Mouse (Mus musculus) heart, postnatal 0 days (tissue): ENCODE data around the gene Igsf9b. TPM values are rescaled to one million over a fixed set of nuclear protein-coding genes. Genes with fewer than 3 reads are reported as not detected.

Experiments
- ATAC-seq: fragments of 200-750 bp; cut with Nextera tagmentation; 2 replicates; pipeline ENCODE4 v1.8.0; 2017; ENCODE audit warnings: low read depth, moderate number of reproducible peaks, moderate library complexity; ENCODE audit not compliant: insufficient read depth
- DNase-seq: peaks from one replicate; pipeline ENCODE4 v3.0.0-alpha.2; 2016; ENCODE audit warnings: low spot score
- H3K27ac ChIP-seq: fragments of 300-500 bp; sonication (generic); 2 replicates; pipeline ENCODE4 v1.5.1; 2014; ENCODE audit warnings: low read depth, mild to moderate bottlenecking
- H3K27me3 ChIP-seq: fragments of 300-500 bp; sonication (generic); 2 replicates; pipeline ENCODE4 v1.6.1; 2014; ENCODE audit warnings: low read length, mixed read lengths; ENCODE audit not compliant: control insufficient read depth, insufficient read depth
- H3K36me3 ChIP-seq: fragments of 300-500 bp; sonication (generic); replicated peaks from 2 replicates; pipeline ENCODE4 v1.6.1; 2014; ENCODE audit warnings: low read length, mixed read lengths; ENCODE audit not compliant: control insufficient read depth, insufficient read depth
- H3K4me1 ChIP-seq: fragments of 300-500 bp; sonication (generic); 2 replicates; pipeline ENCODE4 v1.6.1; 2014; ENCODE audit warnings: antibody characterized with exemption; ENCODE audit not compliant: control insufficient read depth, insufficient read depth
- H3K4me2 ChIP-seq: fragments of 300-500 bp; sonication (generic); 2 replicates; pipeline ENCODE4 v1.6.1; 2014; ENCODE audit warnings: low read depth, mild to moderate bottlenecking, low read length, moderate library complexity
- H3K4me3 ChIP-seq: fragments of 300-500 bp; sonication (generic); 2 replicates; pipeline ENCODE4 v1.5.1; 2014; ENCODE audit warnings: low read depth, low read length
- H3K9ac ChIP-seq: fragments of 300-500 bp; sonication (generic); replicated peaks from 2 replicates; pipeline ENCODE4 v1.6.1; 2014; ENCODE audit warnings: low read depth, low read length, mixed read lengths
- H3K9me3 ChIP-seq: fragments of 300-500 bp; sonication (generic); replicated peaks from 2 replicates; pipeline ENCODE4 v1.6.1; 2016; ENCODE audit warnings: low read length; ENCODE audit not compliant: control insufficient read depth
- CTCF ChIP-seq: IDR thresholded peaks from 2 replicates; pipeline ENCODE4 v1.5.1; 2016; ENCODE audit warnings: antibody characterized with exemption, control low read depth, low read depth
- EP300 ChIP-seq: IDR thresholded peaks from 2 replicates; pipeline ENCODE4 v1.6.1; 2016; ENCODE audit warnings: antibody characterized with exemption, low read depth
- WGBS: fragments of 180-500 bp; shearing (Covaris S2); extraction: QIAGEN DNeasy Blood & Tissue Kit; methylation state at CpG from one replicate; pipeline ENCODE4 v1.1.7; 2014; 5-methylcytosine and 5-hydroxymethylcytosine counted together
- polyA plus RNA-seq: library from polyadenylated mRNA; unstranded; fragments of >200 nt; fragmentation: Nextera tagmentation; extraction: Ambion mirVana; gene quantifications from 2 replicates; pipeline ENCODE4 v1.2.1, GENCODE M21; 2015
- total RNA-seq: library from RNA; depleted of rRNA; stranded (reverse); fragments of >200 nt; gene quantifications from 2 replicates; pipeline ENCODE4 v1.2.3, GENCODE M21; 2014; ENCODE audit warnings: low replicate concordance; rRNA removed

Gene Igsf9b
- total RNA-seq (6.0 and 9.0 TPM in 2 replicates), polyA plus RNA-seq (2.7 and 2.8 TPM in 2 replicates)

GRCm38 (mm10) chr9:27298411-27299285, at the start of gene Igsf9b:
Gene Igsf9b (plus strand): TSS chr9:27299204.
- peak; percentile 13 for TF ChIP-seq CTCF
- no peak for TF ChIP-seq EP300
- Histone ChIP-seq H3K27me3 (peaks cover 13% of the 10 kb centered on the region), H3K4me1 (0 out of 2 replicates have a peak, but pooled peaks cover 14% of the 10 kb centered on the region), H3K36me3 (no peaks in the 10 kb centered on the region), H3K27ac (no peak within 1 kb of the TSS; the same call in 1 of the 2 replicates), H3K4me3 (peak within 1 kb of the TSS; percentile 57), H3K9ac (peak within 1 kb of the TSS; percentile 16; the same call in 1 of the 2 replicates), H3K4me2 (peak within 1 kb of the TSS; percentile 76), H3K9me3 (no peaks in the 10 kb centered on the region)
- ATAC-seq (peak; percentile 99), DNase-seq (peak; percentile 90)
- WGBS, result under 1% methylated on average over 40 of the region's 40 CpGs

GRCm38 (mm10) chr9:27252034-27252714, 46.8 kb upstream of the Igsf9b start:
- Histone ChIP-seq H3K4me3 (no peak overlapping the region), H3K9ac (no peak overlapping the region), H3K4me2 (no peak overlapping the region), H3K4me1 (no peaks in the 10 kb centered on the region), H3K9me3 (no peaks in the 10 kb centered on the region), H3K36me3 (no peaks in the 10 kb centered on the region), H3K27me3 (no peaks in the 10 kb centered on the region), H3K27ac (no peak overlapping the region)
- ATAC-seq (no peak), DNase-seq (no peak)
- TF ChIP-seq EP300 (no peak), CTCF (no peak)
- 54% methylated on average over 7 of the region's 7 CpGs for WGBS

GRCm38 (mm10) chr9:27256454-27256853, 42.5 kb upstream of the Igsf9b start:
- no peak overlapping the region for H3K27ac ChIP-seq

GRCm38 (mm10) chr9:27260378-27260947, 38.5 kb upstream of the Igsf9b start:
- no peak for DNase-seq
- 71% methylated on average over 3 of the region's 3 CpGs for WGBS

More at GRCm38 (mm10) chr9:27256454-27256853, 42.5 kb upstream of the Igsf9b start:
- Histone ChIP-seq H3K4me3 (no peak overlapping the region), H3K27me3 (no peaks in the 10 kb centered on the region), H3K36me3 (no peaks in the 10 kb centered on the region), H3K9ac (no peak overlapping the region), H3K9me3 (no peaks in the 10 kb centered on the region), H3K4me1 (no peaks in the 10 kb centered on the region), H3K4me2 (no peak overlapping the region)
- TF ChIP-seq EP300, result no peak
- TF ChIP-seq CTCF, result no peak
- ATAC-seq (0 out of 2 replicates have a peak, but pooled peaks have one; percentile 41), DNase-seq (no peak)
- 33% methylated on average over 6 of the region's 6 CpGs for WGBS

GRCm38 (mm10) chr9:27261905-27262304, 37.1 kb upstream of the Igsf9b start:
- WGBS, result 70% methylated on average over 2 of the region's 2 CpGs
- no peaks in the 10 kb centered on the region for H3K27me3 ChIP-seq
- DNase-seq (no peak), ATAC-seq (no peak)
- H3K4me3 ChIP-seq, result no peak overlapping the region
- no peaks in the 10 kb centered on the region for H3K36me3 ChIP-seq
- no peak overlapping the region for H3K4me2 ChIP-seq
- no peaks in the 10 kb centered on the region for H3K9me3 ChIP-seq
- H3K27ac ChIP-seq, result no peak overlapping the region
- TF ChIP-seq EP300, result no peak
- TF ChIP-seq CTCF, result no peak
- H3K9ac ChIP-seq, result no peak overlapping the region
- 0 out of 2 replicates have a peak, but pooled peaks cover 3% of the 10 kb centered on the region for H3K4me1 ChIP-seq

More at GRCm38 (mm10) chr9:27260378-27260947, 38.5 kb upstream of the Igsf9b start:
- H3K36me3 ChIP-seq, result no peaks in the 10 kb centered on the region
- H3K9me3 ChIP-seq, result no peaks in the 10 kb centered on the region
- H3K27ac ChIP-seq, result no peak overlapping the region
- 0 out of 2 replicates have a peak, but pooled peaks cover 3% of the 10 kb centered on the region for H3K4me1 ChIP-seq
- no peak overlapping the region for H3K4me2 ChIP-seq
- H3K4me3 ChIP-seq, result no peak overlapping the region
- no peak for ATAC-seq
- TF ChIP-seq EP300 (no peak), CTCF (no peak)
- H3K27me3 ChIP-seq, result no peaks in the 10 kb centered on the region
- no peak overlapping the region for H3K9ac ChIP-seq
